Mouse (Mus musculus): ENCODE measurements around the gene Hfe2. TPM values are rescaled to one million over a fixed set of nuclear protein-coding genes. Genes with fewer than 3 reads are reported as not detected.

Gene Hfe2
- polyA plus RNA-seq, 1 experiment from 2014 or later: 0.10 TPM

DNA sequence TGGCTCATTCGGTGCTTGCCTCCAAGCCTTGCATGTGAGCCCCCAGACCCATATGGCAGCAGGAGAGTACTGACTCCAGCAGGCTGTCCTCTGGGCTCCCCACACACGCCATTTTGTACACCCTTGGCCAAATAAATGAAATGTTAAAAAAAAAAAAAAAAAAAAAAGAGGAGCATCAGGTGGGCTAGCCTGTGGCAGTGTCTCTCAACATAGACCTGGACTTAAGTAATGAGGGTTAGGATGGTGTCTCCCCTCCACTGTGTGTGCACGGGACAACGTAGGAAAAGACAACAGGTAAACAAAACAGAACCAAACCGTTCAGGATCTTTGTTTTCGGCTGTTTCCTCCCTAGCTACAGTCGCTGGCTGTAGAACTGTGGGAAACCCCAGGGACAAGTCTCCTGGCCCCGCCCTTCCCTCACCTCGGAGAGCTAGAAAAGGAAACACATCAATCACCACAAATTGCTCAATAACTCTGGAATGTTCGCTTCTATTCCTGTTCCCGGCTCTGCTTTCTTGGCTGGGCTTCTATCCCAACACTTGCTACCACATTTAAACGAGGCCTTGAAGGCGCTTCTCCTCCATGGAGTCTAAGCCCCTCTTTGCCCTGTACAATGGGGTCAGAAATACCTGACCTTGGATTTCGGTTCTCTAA lies 51.2 kb downstream of the Hfe2 start:
- Histone ChIP-seq H3K4me3 (ENCODE audit: low read depth, low read length) (no peak overlapping the region), H3K4me2 (replicated peaks; ENCODE audit: low read depth) (peak overlapping the region; percentile 47), H3K36me3 (ENCODE audit: control insufficient read depth, insufficient read depth, low read length) (no peaks in the 10 kb centered on the region), H3K4me1 (replicated peaks; ENCODE audit: control insufficient read depth, insufficient read depth) (peaks cover 22% of the 10 kb centered on the region), H3K9ac (ENCODE audit: low read length) (peak overlapping the region; percentile 61), H3K27me3 (ENCODE audit: control insufficient read depth, insufficient read depth, low read length) (no peaks in the 10 kb centered on the region), H3K9me3 (ENCODE audit: control insufficient read depth, low read length) (no peaks in the 10 kb centered on the region), H3K27ac (replicated peaks) (peak overlapping the region; percentile 99)
- no peak for TF ChIP-seq CTCF (IDR thresholded peaks at IDR 0.05; ENCODE audit: low read depth)
- peak; percentile 37 for TF ChIP-seq EP300 (optimal IDR thresholded peaks at IDR 0.05)
- WGBS: 21% methylated on average over 14 of the region's 14 CpGs
- DNase-seq (ENCODE audit: low spot score) (peak; percentile 87), ATAC-seq (ENCODE audit: low FRiP score, low TSS enrichment) (peak; percentile 66)

DNA sequence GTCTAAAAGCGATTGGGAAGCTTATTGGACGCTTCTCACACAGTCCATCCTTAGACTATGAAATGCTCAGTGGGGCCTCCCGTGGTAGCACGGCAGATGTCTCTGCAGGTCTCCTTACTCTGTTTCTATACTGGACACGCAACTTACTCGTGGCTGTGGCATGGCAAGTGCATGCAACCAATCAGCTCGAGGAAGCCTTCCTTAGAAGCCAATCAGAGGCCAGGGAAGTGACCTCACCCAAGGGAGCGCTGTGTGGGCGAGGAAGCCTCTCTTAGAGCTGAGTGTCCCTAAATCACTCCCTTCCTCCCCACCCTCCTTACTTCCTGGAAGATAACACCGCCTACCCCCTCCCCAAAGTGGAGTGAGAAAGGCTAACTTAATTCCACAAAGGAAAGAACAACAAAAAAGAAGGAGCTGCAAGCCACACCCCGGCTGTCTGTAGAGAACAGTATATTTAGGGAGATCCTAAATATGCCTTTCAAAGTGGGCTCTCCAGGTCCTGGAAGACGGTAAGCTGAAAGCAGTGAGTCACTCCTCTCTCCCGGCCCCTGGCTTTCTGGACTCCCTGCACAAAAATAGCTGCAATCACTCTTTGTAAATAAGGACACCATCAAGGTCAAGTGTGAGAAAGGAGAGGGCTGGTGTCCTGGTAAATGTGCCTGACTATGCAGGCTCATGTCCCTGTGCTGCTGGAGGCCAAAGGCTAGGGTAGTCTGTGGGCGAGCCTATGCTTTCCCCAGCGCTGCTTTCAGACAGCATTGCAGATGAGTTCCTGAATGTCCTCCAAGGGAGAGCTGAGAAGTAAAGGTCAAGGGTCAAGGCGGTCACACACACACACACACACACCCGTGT lies 51.9 kb downstream of the Hfe2 start, which contains the start of gene Gm16253:
TSS of gene Gm16253 (plus strand) at position 295 of the 852 bp plus-strand sequence.
- peak within 1 kb of the TSS; percentile 61 for H3K9ac ChIP-seq (ENCODE audit: low read length)
- H3K27ac ChIP-seq (replicated peaks): peak within 1 kb of the TSS; percentile 99
- no peaks in the 10 kb centered on the region for H3K9me3 ChIP-seq (ENCODE audit: control insufficient read depth, low read length)
- H3K4me3 ChIP-seq (ENCODE audit: low read depth, low read length): no peak within 1 kb of the TSS
- 11% methylated on average over 17 of the region's 17 CpGs for WGBS
- ATAC-seq (ENCODE audit: low FRiP score, low TSS enrichment) (peak; percentile 87), DNase-seq (ENCODE audit: low spot score) (peak; percentile 93)
- peak; percentile 36; the same call in 1 of the 2 replicates for TF ChIP-seq CTCF (IDR thresholded peaks at IDR 0.05; ENCODE audit: low read depth)
- TF ChIP-seq EP300 (optimal IDR thresholded peaks at IDR 0.05): peak; percentile 83
- no peaks in the 10 kb centered on the region for H3K27me3 ChIP-seq (ENCODE audit: control insufficient read depth, insufficient read depth, low read length)
- no peaks in the 10 kb centered on the region for H3K36me3 ChIP-seq (ENCODE audit: control insufficient read depth, insufficient read depth, low read length)
- peaks cover 22% of the 10 kb centered on the region for H3K4me1 ChIP-seq (replicated peaks; ENCODE audit: control insufficient read depth, insufficient read depth)
- H3K4me2 ChIP-seq (replicated peaks; ENCODE audit: low read depth): peak within 1 kb of the TSS; percentile 47

DNA sequence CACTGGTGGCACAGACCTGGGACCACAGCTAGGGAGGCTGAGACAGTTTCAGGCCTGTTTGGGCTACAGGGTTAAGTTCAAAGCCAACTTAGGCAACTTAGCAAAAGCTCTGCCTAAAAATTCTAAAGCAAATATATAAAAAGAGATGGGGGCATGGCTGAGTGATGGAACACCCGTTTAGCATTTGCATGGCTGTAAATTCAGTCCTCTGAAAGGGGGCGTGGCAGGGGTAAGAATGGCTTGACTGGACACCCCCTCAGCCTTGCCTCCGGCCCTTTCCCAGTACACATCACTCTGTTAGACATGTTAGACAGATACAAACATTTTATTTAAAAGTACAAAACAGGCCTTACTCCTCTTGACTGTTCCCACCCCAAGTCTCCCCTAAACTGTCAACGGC lies 52.6 kb downstream of the Hfe2 start:
- Histone ChIP-seq H3K36me3 (ENCODE audit: control insufficient read depth, insufficient read depth, low read length) (no peaks in the 10 kb centered on the region), H3K9ac (ENCODE audit: low read length) (peak overlapping the region; percentile 24; the same call in 1 of the 2 replicates), H3K27me3 (ENCODE audit: control insufficient read depth, insufficient read depth, low read length) (no peaks in the 10 kb centered on the region), H3K9me3 (ENCODE audit: control insufficient read depth, low read length) (no peaks in the 10 kb centered on the region), H3K4me3 (ENCODE audit: low read depth, low read length) (no peak overlapping the region), H3K27ac (replicated peaks) (peak overlapping the region; percentile 99), H3K4me1 (replicated peaks; ENCODE audit: control insufficient read depth, insufficient read depth) (peaks cover 22% of the 10 kb centered on the region), H3K4me2 (replicated peaks; ENCODE audit: low read depth) (peak overlapping the region; percentile 14; the same call in 1 of the 2 replicates)
- TF ChIP-seq CTCF (IDR thresholded peaks at IDR 0.05; ENCODE audit: low read depth) (no peak), EP300 (optimal IDR thresholded peaks at IDR 0.05) (no peak)
- no peak for ATAC-seq (ENCODE audit: low FRiP score, low TSS enrichment)
- WGBS: 57% methylated on average over 4 of the region's 4 CpGs
- no peak for DNase-seq (ENCODE audit: low spot score)

Other genes with a start within 250 kb of the Hfe2 start
- 2.5 and 3.8 TPM in 2 replicates for gene Fcgr1, start 231.2 kb upstream of the Hfe2 start, polyA plus RNA-seq (2015; fragmentation: Nextera tagmentation; extraction: Ambion mirVana)
- 0.18 and 0.36 TPM in 2 replicates for gene BC107364, start 72.9 kb upstream of the Hfe2 start, polyA plus RNA-seq (2015; fragmentation: Nextera tagmentation; extraction: Ambion mirVana)
- gene Txnip, start 32.8 kb downstream of the Hfe2 start, polyA plus RNA-seq (2015; fragmentation: Nextera tagmentation; extraction: Ambion mirVana): 273 and 276 TPM in 2 replicates
- 0.18 and 0.46 TPM in 2 replicates for gene Gm16253, start 51.8 kb downstream of the Hfe2 start, polyA plus RNA-seq (2015; fragmentation: Nextera tagmentation; extraction: Ambion mirVana)
- gene Polr3gl, start 69.0 kb downstream of the Hfe2 start, polyA plus RNA-seq (2015; fragmentation: Nextera tagmentation; extraction: Ambion mirVana): 16.1 and 20.1 TPM in 2 replicates
- 1.3 TPM in 2 replicates for gene Ankrd34a, start 71.5 kb downstream of the Hfe2 start, polyA plus RNA-seq (2015; fragmentation: Nextera tagmentation; extraction: Ambion mirVana)
- 3.7 and 3.8 TPM in 2 replicates for gene Lix1l, start 76.0 kb downstream of the Hfe2 start, polyA plus RNA-seq (2015; fragmentation: Nextera tagmentation; extraction: Ambion mirVana)
- 70.9 and 75.5 TPM in 2 replicates for gene Rbm8a, start 104.8 kb downstream of the Hfe2 start, polyA plus RNA-seq (2015; fragmentation: Nextera tagmentation; extraction: Ambion mirVana)
- gene Pex11b, start 110.2 kb downstream of the Hfe2 start, polyA plus RNA-seq (2015; fragmentation: Nextera tagmentation; extraction: Ambion mirVana): 36.6 and 38.2 TPM in 2 replicates
- gene Gm42957, start 110.3 kb downstream of the Hfe2 start, polyA plus RNA-seq (2015; fragmentation: Nextera tagmentation; extraction: Ambion mirVana): 0.04 and 0.05 TPM in 2 replicates
- gene Itga10, start 120.4 kb downstream of the Hfe2 start, polyA plus RNA-seq (2015; fragmentation: Nextera tagmentation; extraction: Ambion mirVana): 0.28 and 0.42 TPM in 2 replicates
- gene Ankrd35, start 145.0 kb downstream of the Hfe2 start, polyA plus RNA-seq (2015; fragmentation: Nextera tagmentation; extraction: Ambion mirVana): 5.5 and 6.2 TPM in 2 replicates
- 23.4 and 27.1 TPM in 2 replicates for gene Pias3, start 171.2 kb downstream of the Hfe2 start, polyA plus RNA-seq (2015; fragmentation: Nextera tagmentation; extraction: Ambion mirVana)
- gene Nudt17, start 183.4 kb downstream of the Hfe2 start, polyA plus RNA-seq (2015; fragmentation: Nextera tagmentation; extraction: Ambion mirVana): 7.5 and 8.2 TPM in 2 replicates
- 19.4 and 20.3 TPM in 2 replicates for gene Polr3c, start 202.5 kb downstream of the Hfe2 start, polyA plus RNA-seq (2015; fragmentation: Nextera tagmentation; extraction: Ambion mirVana)
- gene Rnf115, start 202.5 kb downstream of the Hfe2 start, polyA plus RNA-seq (2015; fragmentation: Nextera tagmentation; extraction: Ambion mirVana): 27.3 and 28.7 TPM in 2 replicates